Mouse (Mus musculus) liver, postnatal 0 days (tissue): ENCODE measurements at regions not wholly inside any gene's neighbourhood (a gene's known extent, or its start where the extent isn't known, plus 50 kb on each side); places are given as distances from the start of the nearest gene placed in this dataset.

Experiments
- CTCF ChIP-seq: sonication (generic); IDR thresholded peaks from 2 replicates; pipeline ENCODE4 v1.5.1; 2016; ENCODE audit warnings: antibody characterized with exemption, low read depth
- EP300 ChIP-seq: IDR thresholded peaks from 2 replicates; pipeline ENCODE4 v1.6.1; 2016; ENCODE audit warnings: antibody characterized with exemption, low read depth, mild to moderate bottlenecking

DNA sequence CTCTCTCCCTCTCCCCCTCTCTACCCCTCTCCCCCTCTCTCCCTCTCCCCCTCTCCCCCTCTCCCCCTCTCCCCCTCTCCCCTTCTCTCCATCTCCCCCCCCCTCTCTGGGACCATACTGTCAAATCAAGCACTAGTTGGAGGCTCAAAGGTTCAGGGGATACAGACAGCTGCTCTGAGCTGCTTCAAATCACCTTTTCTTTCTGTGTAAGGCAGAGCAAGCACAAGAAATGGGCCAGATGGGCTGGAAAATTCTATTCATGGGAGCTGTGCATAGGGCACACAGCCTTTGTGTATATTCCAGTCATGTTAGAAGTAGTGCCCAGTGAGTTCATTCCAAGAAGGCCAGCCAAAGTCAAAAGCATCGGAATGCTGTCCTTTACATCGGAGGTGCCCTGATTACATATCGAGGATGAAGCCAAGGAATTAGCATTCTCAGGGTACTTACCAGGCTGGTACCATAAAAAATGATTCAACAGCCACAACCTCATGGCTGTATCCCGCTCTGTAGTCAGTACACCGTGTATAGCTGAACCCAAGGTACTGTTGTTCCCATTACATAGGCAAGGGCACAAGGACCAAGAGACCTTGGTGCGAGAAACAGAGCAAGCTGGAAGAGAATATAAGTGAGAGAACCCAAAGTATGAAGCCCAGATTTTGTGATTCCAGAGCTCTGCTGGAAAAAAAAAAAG, 381.9 kb upstream of the Rack1 start:
- TF ChIP-seq CTCF (no peak), EP300 (no peak)
